ENCODE assay signal across 24 mouse cellular contexts in the genomic region with DNA sequence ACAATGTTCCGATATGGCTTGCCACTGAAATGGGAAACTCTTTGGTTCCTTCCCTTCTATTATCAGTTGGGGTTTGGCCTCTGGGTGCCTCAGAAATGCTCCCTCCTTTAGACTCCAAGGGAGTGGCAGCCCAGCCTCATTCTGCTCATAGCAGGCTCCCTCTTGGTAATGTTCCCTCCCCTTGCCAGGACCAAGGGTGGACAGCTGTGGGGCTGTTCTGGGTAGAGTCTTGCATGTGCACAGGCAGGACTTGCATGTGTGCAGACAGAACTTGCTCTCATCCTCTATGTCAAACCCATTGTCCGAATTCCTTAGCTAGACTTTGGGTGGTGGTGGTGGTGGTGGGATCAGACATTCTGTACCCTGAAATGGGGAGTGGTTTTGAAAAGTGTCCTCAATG.
DNase-seq lines count a peak whose midpoint lies in the region; ATAC-seq and TF ChIP-seq lines count a peak whose summit lies in the region.
"Had no signal": no experiment of that assay in that cellular context is flagged by ENCODE, and none has a peak within 500 bp of the region (broad histone marks: within the 10 kb centered on the region; RNA-seq: fewer than 3 reads in every experiment).

No protein-coding gene starts in this region.

- H3K4me3 ChIP-seq in liver, postnatal 0 days (ENCODE audit: low read depth, low read length): no peak overlapping the region
- H3K4me3 ChIP-seq in liver, embryonic 15.5 days (replicated peaks): no peak overlapping the region
- H3K4me3 ChIP-seq in midbrain, embryonic 10.5 days: no peak overlapping the region
- H3K4me3 ChIP-seq: embryonic facial prominence, embryonic 12.5 days; layer of hippocampus, adult 2 months; midbrain, embryonic 12.5 days had no signal

- H3K27ac ChIP-seq in liver, postnatal 0 days (ENCODE audit: low read depth): no peak overlapping the region
- no peak overlapping the region; the same call in 1 of the 2 replicates for H3K27ac ChIP-seq in liver, embryonic 15.5 days (replicated peaks)
- no peak overlapping the region for H3K27ac ChIP-seq in midbrain, embryonic 10.5 days (replicated peaks)
- H3K27ac ChIP-seq: embryonic facial prominence, embryonic 12.5 days; gastrocnemius, adult 2 months; layer of hippocampus, adult 2 months; midbrain, embryonic 12.5 days had no signal

- no peaks in the 10 kb centered on the region for H3K27me3 ChIP-seq in liver, postnatal 0 days (ENCODE audit: insufficient read depth, low read length)
- no peaks in the 10 kb centered on the region for H3K27me3 ChIP-seq in liver, embryonic 15.5 days
- no peaks in the 10 kb centered on the region for H3K27me3 ChIP-seq in midbrain, embryonic 10.5 days (ENCODE audit: low read depth, poor library complexity, severe bottlenecking)
- H3K27me3 ChIP-seq: embryonic facial prominence, embryonic 12.5 days; midbrain, embryonic 12.5 days had no signal

- H3K36me3 ChIP-seq in liver, postnatal 0 days (replicated peaks; ENCODE audit: insufficient read depth, low read length): no peaks in the 10 kb centered on the region
- H3K36me3 ChIP-seq in liver, embryonic 15.5 days (replicated peaks): no peaks in the 10 kb centered on the region; the same call in 1 of the 2 replicates
- H3K36me3 ChIP-seq in midbrain, embryonic 10.5 days: no peaks in the 10 kb centered on the region
- H3K36me3 ChIP-seq: embryonic facial prominence, embryonic 12.5 days; midbrain, embryonic 12.5 days had no signal

- peaks cover 29% of the 10 kb centered on the region for H3K4me1 ChIP-seq in liver, postnatal 0 days (ENCODE audit: insufficient read depth)
- H3K4me1 ChIP-seq in liver, embryonic 15.5 days (replicated peaks): peaks cover 60% of the 10 kb centered on the region
- H3K4me1 ChIP-seq in midbrain, embryonic 10.5 days: 0 out of 2 replicates have a peak, but pooled peaks cover 2% of the 10 kb centered on the region
- H3K4me1 ChIP-seq: midbrain, embryonic 12.5 days had no signal

- no peak for ATAC-seq in liver, postnatal 0 days
- ATAC-seq in erythroblast, adult 5-6 weeks (replicated peaks; ENCODE audit: low FRiP score, poor library complexity, severe bottlenecking): 0 out of 2 replicates have a peak, but pooled peaks have one; percentile 40
- 0 out of 2 replicates have a peak, but pooled peaks have one; percentile 35 for ATAC-seq in liver, embryonic 15.5 days (ENCODE audit: insufficient read depth)
- ATAC-seq: forebrain, embryonic 14.5 days; hindbrain, embryonic 16.5 days; intestine, embryonic 16.5 days had no signal

- no peaks in the 10 kb centered on the region for H3K9me3 ChIP-seq in liver, postnatal 0 days (ENCODE audit: low read length)
- no peaks in the 10 kb centered on the region for H3K9me3 ChIP-seq in liver, embryonic 15.5 days (replicated peaks)
- no peaks in the 10 kb centered on the region for H3K9me3 ChIP-seq in midbrain, embryonic 10.5 days (replicated peaks)
- H3K9me3 ChIP-seq: embryonic facial prominence, embryonic 12.5 days; midbrain, embryonic 12.5 days had no signal

- no peak overlapping the region for H3K4me2 ChIP-seq in liver, postnatal 0 days (ENCODE audit: low read depth, low read length)
- H3K4me2 ChIP-seq in liver, embryonic 15.5 days: no peak overlapping the region
- H3K4me2 ChIP-seq: embryonic facial prominence, embryonic 12.5 days; heart, embryonic 11.5 days; midbrain, embryonic 12.5 days had no signal

- DNase-seq in liver: peak; percentile 34
- no peak for DNase-seq in liver, postnatal 0 days
- DNase-seq in 3T3-L1 (ENCODE audit: low read depth, low spot score): peak; percentile 27
- no peak for DNase-seq in right cerebral cortex, postnatal 10 days (ENCODE audit: low spot score in 2 of 2)
- no peak for DNase-seq in midbrain, embryonic 10.5 days (ENCODE audit: low spot score)
- no peak for DNase-seq in ovary, postnatal 36 days (ENCODE audit: low spot score)
- DNase-seq: adrenal gland, adult 8-10 months; cerebellum, adult 11-12 months; cerebellum, postnatal 10 days; gastrocnemius, adult 2 months; kidney, postnatal 25 days; lung, adult 2 months; lung, postnatal 36 days; right cerebral cortex, postnatal 25 days; spleen, adult 18-20 months had no signal

- TF ChIP-seq EP300 in liver, postnatal 0 days (IDR thresholded peaks at IDR 0.05; ENCODE audit: low read depth): no peak

- WGBS in liver, postnatal 0 days (ENCODE audit: insufficient replicate concordance): 69% methylated on average over 2 of the region's 2 CpGs
- WGBS in liver, embryonic 15.5 days (ENCODE audit: insufficient replicate concordance): 59% methylated on average over 2 of the region's 2 CpGs
- 84% methylated on average over 2 of the region's 2 CpGs for WGBS in midbrain, embryonic 10.5 days

- no peak overlapping the region; the same call in 1 of the 2 replicates for H3K9ac ChIP-seq in liver, postnatal 0 days (replicated peaks)
- no peak overlapping the region for H3K9ac ChIP-seq in liver, embryonic 15.5 days
- H3K9ac ChIP-seq: embryonic facial prominence, embryonic 12.5 days; midbrain, embryonic 12.5 days had no signal

- TF ChIP-seq CTCF in liver, postnatal 0 days (IDR thresholded peaks at IDR 0.05; ENCODE audit: low read depth): no peak

Comparison
In these comparisons a context has a peak if more than half of its experiments do, and no peak if none do; other contexts are left out.
1. DNase-seq: peak in liver (single experiment) and 3T3-L1 (single experiment); none in liver, postnatal 0 days (single experiment), right cerebral cortex, postnatal 10 days (0 of 2), midbrain, embryonic 10.5 days (single experiment) and ovary, postnatal 36 days (single experiment).